Mouse (Mus musculus): ENCODE measurements around the gene S100b.

DNA sequence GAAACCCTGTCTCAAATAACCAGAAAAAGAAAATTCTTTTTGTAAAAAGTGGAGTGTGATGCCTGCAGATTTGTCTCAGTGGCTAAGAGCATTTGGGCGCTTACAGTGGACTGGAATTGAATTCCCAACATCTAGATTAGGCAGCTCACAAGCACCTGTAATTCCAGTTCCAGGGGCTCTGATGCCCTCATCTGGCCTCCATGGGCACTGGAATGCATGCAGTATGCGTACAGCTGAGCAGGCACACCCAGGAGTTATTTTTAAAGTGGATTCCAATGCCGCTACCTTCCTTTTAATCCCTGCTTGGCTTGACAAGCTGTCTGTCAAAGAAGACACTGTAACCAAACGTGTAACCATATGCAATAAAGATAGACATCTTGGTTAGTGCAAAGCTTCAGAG, 14.3 kb upstream of the S100b start:
- TF ChIP-seq POLR2A (IDR thresholded peaks at IDR 0.05; ENCODE audit: low read depth, low read length) (no peak), CTCF (conservative IDR thresholded peaks at IDR 0.05; ENCODE audit: insufficient read depth, insufficient read length, low read depth, low read length) (no peak)

All from kidney, adult 2 months (tissue).